Mouse (Mus musculus): ENCODE measurements around the gene Itgb6. TPM values are rescaled to one million over a fixed set of nuclear protein-coding genes. Genes with fewer than 3 reads are reported as not detected.

Itgb6 gene
- polyA plus RNA-seq, 1 experiment = not detected

- TF ChIP-seq POLR2A (IDR thresholded peaks at IDR 0.05; ENCODE audit: extremely low read depth, insufficient read depth, low read length) (no peak), CTCF (IDR thresholded peaks at IDR 0.05; ENCODE audit: extremely low read depth, insufficient read depth, low read length) (no peak)
These were observed 82.7 kb downstream of the Itgb6 start for GRCm38 (mm10) chr2:60639617-60640341.

GRCm38 (mm10) chr2:60636910-60637761 lies 85.3 kb downstream of the Itgb6 start:
- no peak overlapping the region for H3K4me3 ChIP-seq (ENCODE audit: insufficient read depth, low read length)
- H3K4me1 ChIP-seq (ENCODE audit: control insufficient read depth, insufficient read depth, low read length) = no peaks in the 10 kb centered on the region
- TF ChIP-seq POLR2A (IDR thresholded peaks at IDR 0.05; ENCODE audit: extremely low read depth, insufficient read depth, low read length) (no peak), CTCF (IDR thresholded peaks at IDR 0.05; ENCODE audit: extremely low read depth, insufficient read depth, low read length) (no peak)
- no peak overlapping the region for H3K27ac ChIP-seq (ENCODE audit: insufficient read depth, low read length)

More at GRCm38 (mm10) chr2:60639617-60640341, 82.7 kb downstream of the Itgb6 start:
- Histone ChIP-seq H3K4me1 (ENCODE audit: control insufficient read depth, insufficient read depth, low read length) (no peaks in the 10 kb centered on the region), H3K27ac (ENCODE audit: insufficient read depth, low read length) (no peak overlapping the region), H3K4me3 (ENCODE audit: insufficient read depth, low read length) (no peak overlapping the region)

- no peak for TF ChIP-seq CTCF (IDR thresholded peaks at IDR 0.05; ENCODE audit: extremely low read depth, insufficient read depth, low read length)
- TF ChIP-seq POLR2A (IDR thresholded peaks at IDR 0.05; ENCODE audit: extremely low read depth, insufficient read depth, low read length) = no peak
- Histone ChIP-seq H3K27ac (ENCODE audit: insufficient read depth, low read length) (no peak overlapping the region), H3K4me3 (ENCODE audit: insufficient read depth, low read length) (no peak overlapping the region), H3K4me1 (ENCODE audit: control insufficient read depth, insufficient read depth, low read length) (no peaks in the 10 kb centered on the region)
These were observed 86.0 kb downstream of the Itgb6 start for GRCm38 (mm10) chr2:60636481-60636880.

GRCm38 (mm10) chr2:60636038-60636437 lies 86.4 kb downstream of the Itgb6 start:
- no peaks in the 10 kb centered on the region for H3K4me1 ChIP-seq (ENCODE audit: control insufficient read depth, insufficient read depth, low read length)
- TF ChIP-seq POLR2A (IDR thresholded peaks at IDR 0.05; ENCODE audit: extremely low read depth, insufficient read depth, low read length) (no peak), CTCF (IDR thresholded peaks at IDR 0.05; ENCODE audit: extremely low read depth, insufficient read depth, low read length) (no peak)
- H3K4me3 ChIP-seq (ENCODE audit: insufficient read depth, low read length) = no peak overlapping the region
- no peak overlapping the region for H3K27ac ChIP-seq (ENCODE audit: insufficient read depth, low read length)

GRCm38 (mm10) chr2:60632791-60633190 lies 89.7 kb downstream of the Itgb6 start:
- no peak for TF ChIP-seq CTCF (IDR thresholded peaks at IDR 0.05; ENCODE audit: extremely low read depth, insufficient read depth, low read length)
- TF ChIP-seq POLR2A (IDR thresholded peaks at IDR 0.05; ENCODE audit: extremely low read depth, insufficient read depth, low read length) = no peak
- no peak overlapping the region for H3K4me3 ChIP-seq (ENCODE audit: insufficient read depth, low read length)
- no peaks in the 10 kb centered on the region for H3K4me1 ChIP-seq (ENCODE audit: control insufficient read depth, insufficient read depth, low read length)
- H3K27ac ChIP-seq (ENCODE audit: insufficient read depth, low read length) = no peak overlapping the region

GRCm38 (mm10) chr2:60630304-60630703 lies 92.1 kb downstream of the Itgb6 start:
- Histone ChIP-seq H3K4me3 (ENCODE audit: insufficient read depth, low read length) (no peak overlapping the region), H3K4me1 (ENCODE audit: control insufficient read depth, insufficient read depth, low read length) (no peaks in the 10 kb centered on the region), H3K27ac (ENCODE audit: insufficient read depth, low read length) (no peak overlapping the region)
- TF ChIP-seq POLR2A (IDR thresholded peaks at IDR 0.05; ENCODE audit: extremely low read depth, insufficient read depth, low read length) (no peak), CTCF (IDR thresholded peaks at IDR 0.05; ENCODE audit: extremely low read depth, insufficient read depth, low read length) (no peak)

GRCm38 (mm10) chr2:60627952-60628351 lies 94.5 kb downstream of the Itgb6 start:
- H3K27ac ChIP-seq (ENCODE audit: insufficient read depth, low read length) = no peak overlapping the region
- H3K4me3 ChIP-seq (ENCODE audit: insufficient read depth, low read length) = no peak overlapping the region
- no peaks in the 10 kb centered on the region for H3K4me1 ChIP-seq (ENCODE audit: control insufficient read depth, insufficient read depth, low read length)
- no peak for TF ChIP-seq POLR2A (IDR thresholded peaks at IDR 0.05; ENCODE audit: extremely low read depth, insufficient read depth, low read length)
- no peak for TF ChIP-seq CTCF (IDR thresholded peaks at IDR 0.05; ENCODE audit: extremely low read depth, insufficient read depth, low read length)

- H3K4me1 ChIP-seq (ENCODE audit: control insufficient read depth, insufficient read depth, low read length) = no peaks in the 10 kb centered on the region
- no peak overlapping the region for H3K4me3 ChIP-seq (ENCODE audit: insufficient read depth, low read length)
- no peak overlapping the region for H3K27ac ChIP-seq (ENCODE audit: insufficient read depth, low read length)
- TF ChIP-seq CTCF (IDR thresholded peaks at IDR 0.05; ENCODE audit: extremely low read depth, insufficient read depth, low read length) (no peak), POLR2A (IDR thresholded peaks at IDR 0.05; ENCODE audit: extremely low read depth, insufficient read depth, low read length) (no peak)
These were observed 94.9 kb downstream of the Itgb6 start for GRCm38 (mm10) chr2:60627515-60627914.

- H3K4me1 ChIP-seq (ENCODE audit: control insufficient read depth, insufficient read depth, low read length) = no peaks in the 10 kb centered on the region
- H3K4me3 ChIP-seq (ENCODE audit: insufficient read depth, low read length) = no peak overlapping the region
- TF ChIP-seq CTCF (IDR thresholded peaks at IDR 0.05; ENCODE audit: extremely low read depth, insufficient read depth, low read length) = no peak
- TF ChIP-seq POLR2A (IDR thresholded peaks at IDR 0.05; ENCODE audit: extremely low read depth, insufficient read depth, low read length) = no peak
- H3K27ac ChIP-seq (ENCODE audit: insufficient read depth, low read length) = no peak overlapping the region
These were observed 96.7 kb downstream of the Itgb6 start for GRCm38 (mm10) chr2:60625766-60626165.

All from cortical plate, adult 2 months (tissue).